Mouse (Mus musculus): ENCODE results near the gene Ubl4a.
A peak's percentile ranks its signal among the peaks of the same experiment; 100 is the strongest.
"Not testable (repeated sequence)": the region's sequence is repeated elsewhere in the genome, so short reads cannot be mapped to it uniquely, and the experiment has no call there.

Ubl4a gene

GRCm38 (mm10) chrX:74372888-74373549 lies at the start of gene Ubl4a, which contains the start of gene Slc10a3:
TSS of gene Ubl4a (minus strand) at chrX:74373218.
TSS of gene Slc10a3 (minus strand) at chrX:74373349.
- peak; percentile 91 to 94 for DNase-seq

GRCm38 (mm10) chrX:74413377-74413776 lies 40.4 kb upstream of the Ubl4a start:
- peak; percentile 79 to 83 for DNase-seq

- no peak for DNase-seq
These were observed 35.3 kb upstream of the Ubl4a start for GRCm38 (mm10) chrX:74408340-74408739.

GRCm38 (mm10) chrX:74400136-74400535 lies 27.1 kb upstream of the Ubl4a start:
- DNase-seq, result no peak

- DNase-seq, result peak; percentile 81 to 86
These were observed 19.8 kb upstream of the Ubl4a start, which contains the start of the genes Fam3a and Ikbkg for GRCm38 (mm10) chrX:74392535-74393443. TSS of gene Fam3a (minus strand) at chrX:74393272. TSS of gene Ikbkg (plus strand) at chrX:74393290.

- DNase-seq, result no peak
These were observed 15.1 kb upstream of the Ubl4a start for GRCm38 (mm10) chrX:74388153-74388552.

- DNase-seq, result no peak
These were observed 11.4 kb upstream of the Ubl4a start for GRCm38 (mm10) chrX:74384451-74384850.

GRCm38 (mm10) chrX:74368209-74368909 lies 4.7 kb downstream of the Ubl4a start:
- DNase-seq, result peak; percentile 69 to 76

- no peak for DNase-seq
These were observed 5.5 kb downstream of the Ubl4a start for GRCm38 (mm10) chrX:74367512-74367911.

GRCm38 (mm10) chrX:74359171-74359570 lies 13.8 kb downstream of the Ubl4a start:
- no peak for DNase-seq

- not testable (repeated sequence) for DNase-seq
These were observed 15.9 kb downstream of the Ubl4a start for GRCm38 (mm10) chrX:74357069-74357468.

- peak; percentile 78 to 80 for DNase-seq
These were observed 19.6 kb downstream of the Ubl4a start, which contains the start of gene Lage3 for GRCm38 (mm10) chrX:74353467-74353770. TSS of gene Lage3 (minus strand) at chrX:74353618.

GRCm38 (mm10) chrX:74352645-74353466 lies 20.2 kb downstream of the Ubl4a start:
- no peak for DNase-seq

GRCm38 (mm10) chrX:74330166-74330930 lies 42.7 kb downstream of the Ubl4a start:
- no peak for DNase-seq

- DNase-seq, result no peak
These were observed 43.8 kb downstream of the Ubl4a start for GRCm38 (mm10) chrX:74329215-74329671.

GRCm38 (mm10) chrX:74328725-74329161 lies 44.3 kb downstream of the Ubl4a start, which contains the start of gene Plxna3:
TSS of gene Plxna3 (plus strand) at chrX:74329066.
- peak; percentile 72 to 74 for DNase-seq
